Comparison of ENCODE assay signal across 16 mouse cellular contexts in genomic region chr17:56069066-56069465, GRCm38 (mm10). TPM values are rescaled to one million over a fixed set of nuclear protein-coding genes. Genes with fewer than 3 reads are reported as not detected.
"Had no signal": no experiment of that assay in that cellular context is flagged by ENCODE, and none has a peak within 500 bp of the region (broad histone marks: within the 10 kb centered on the region; RNA-seq: fewer than 3 reads in every experiment).

No protein-coding gene starts in this region.

- H3K9ac ChIP-seq: liver, embryonic 13.5 days; midbrain, embryonic 12.5 days; neural tube, embryonic 12.5 days; neural tube, embryonic 15.5 days had no signal

- H3K9me3 ChIP-seq: liver, embryonic 13.5 days; midbrain, embryonic 12.5 days; neural tube, embryonic 12.5 days; neural tube, embryonic 15.5 days had no signal

- H3K27me3 ChIP-seq: liver, embryonic 13.5 days; midbrain, embryonic 12.5 days; neural tube, embryonic 12.5 days; neural tube, embryonic 15.5 days had no signal

- H3K4me3 ChIP-seq: left cerebral cortex, adult 2 months; liver, embryonic 13.5 days; midbrain, embryonic 12.5 days; neural tube, embryonic 12.5 days; neural tube, embryonic 15.5 days had no signal

- DNase-seq: kidney, adult 2 months; kidney, postnatal 36 days; layer of hippocampus, postnatal 36 days; liver, embryonic 13.5 days; lung, adult 2 months; lung, postnatal 14 days; lung, postnatal 4 days; right cerebral cortex, adult 18-20 months; right cerebral cortex, postnatal 14 days; right cerebral cortex, postnatal 4 days; thymus, postnatal 25 days had no signal

- H3K27ac ChIP-seq: kidney, postnatal 0 days; left cerebral cortex, adult 2 months; liver, embryonic 13.5 days; midbrain, embryonic 12.5 days; neural tube, embryonic 12.5 days; neural tube, embryonic 15.5 days had no signal

- H3K4me2 ChIP-seq: liver, embryonic 13.5 days; midbrain, embryonic 12.5 days; neural tube, embryonic 12.5 days; neural tube, embryonic 15.5 days had no signal

RNA-seq across cellular contexts. Expression of gene Plin4, which starts 40.5 kb away (rescaled TPM):
- polyA plus RNA-seq: liver, embryonic 13.5 days had no signal
